ENCODE assay signal across 24 mouse cellular contexts in the genomic region with DNA sequence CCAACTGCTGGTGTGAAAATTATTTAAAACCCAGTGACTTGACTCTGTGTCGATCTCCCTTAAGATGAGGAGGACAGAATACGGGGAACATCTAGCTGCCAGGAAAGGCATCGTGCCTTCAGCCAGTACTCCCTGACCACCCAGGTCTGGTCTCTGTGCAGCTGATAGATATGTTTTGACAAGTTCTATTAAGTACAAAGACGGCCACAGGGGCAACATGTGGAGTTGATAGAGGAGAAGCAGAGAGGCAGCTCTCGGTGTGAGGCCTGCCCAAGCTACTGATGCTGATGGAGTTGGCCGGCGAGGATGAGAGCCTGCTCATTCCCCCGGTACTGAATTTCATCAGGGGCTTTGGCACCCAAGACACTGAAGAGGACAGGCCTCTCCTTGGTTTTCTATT.
DNase-seq lines count a peak whose midpoint lies in the region; ATAC-seq and TF ChIP-seq lines count a peak whose summit lies in the region.
"Had no signal": no experiment of that assay in that cellular context is flagged by ENCODE, and none has a peak within 500 bp of the region (broad histone marks: within the 10 kb centered on the region; RNA-seq: fewer than 3 reads in every experiment).

No protein-coding gene starts in this region.

- no peak for ATAC-seq in embryonic facial prominence, embryonic 11.5 days (replicated peaks; ENCODE audit: insufficient number of reproducible peaks, low FRiP score, low TSS enrichment, low read depth)
- ATAC-seq in forebrain, embryonic 15.5 days (replicated peaks) = no peak
- no peak for ATAC-seq in liver, postnatal 0 days
- ATAC-seq in granulocyte monocyte progenitor cell, adult 5-6 weeks (replicated peaks; ENCODE audit: poor library complexity, severe bottlenecking) = no peak
- ATAC-seq: CD4-positive, CD25-positive, alpha-beta regulatory T cell, adult 4 months; intestine, embryonic 15.5 days had no signal

- WGBS in embryonic facial prominence, embryonic 11.5 days = 34% methylated on average over 8 of the region's 8 CpGs
- 61% methylated on average over 8 of the region's 8 CpGs for WGBS in forebrain, embryonic 15.5 days
- 88% methylated on average over 8 of the region's 8 CpGs for WGBS in liver, postnatal 0 days (ENCODE audit: insufficient replicate concordance)

- H3K4me1 ChIP-seq in embryonic facial prominence, embryonic 11.5 days (ENCODE audit: control insufficient read depth, insufficient read depth, low read length) = no peaks in the 10 kb centered on the region
- H3K4me1 ChIP-seq in forebrain, embryonic 15.5 days = peaks cover 10% of the 10 kb centered on the region
- no peaks in the 10 kb centered on the region for H3K4me1 ChIP-seq in liver, postnatal 0 days (ENCODE audit: insufficient read depth)
- H3K4me1 ChIP-seq: heart, embryonic 12.5 days; heart, embryonic 15.5 days; intestine, embryonic 15.5 days had no signal

- no peak for TF ChIP-seq CTCF in liver, postnatal 0 days (IDR thresholded peaks at IDR 0.05; ENCODE audit: low read depth)

- no peak overlapping the region for H3K27ac ChIP-seq in embryonic facial prominence, embryonic 11.5 days (replicated peaks; ENCODE audit: low read depth, low read length)
- no peak overlapping the region for H3K27ac ChIP-seq in forebrain, embryonic 15.5 days (replicated peaks)
- H3K27ac ChIP-seq in liver, postnatal 0 days (ENCODE audit: low read depth) = no peak overlapping the region
- H3K27ac ChIP-seq: embryonic facial prominence, embryonic 12.5 days; heart, embryonic 15.5 days; hindbrain, embryonic 10.5 days; hindbrain, embryonic 13.5 days; intestine, embryonic 15.5 days had no signal

- no peak overlapping the region for H3K9ac ChIP-seq in embryonic facial prominence, embryonic 11.5 days (replicated peaks; ENCODE audit: low read length)
- no peak overlapping the region for H3K9ac ChIP-seq in forebrain, embryonic 15.5 days (replicated peaks)
- H3K9ac ChIP-seq in liver, postnatal 0 days (replicated peaks) = no peak overlapping the region
- H3K9ac ChIP-seq: embryonic facial prominence, embryonic 12.5 days; heart, embryonic 12.5 days; heart, embryonic 15.5 days; hindbrain, embryonic 13.5 days; intestine, embryonic 15.5 days had no signal

- no peak overlapping the region for H3K4me3 ChIP-seq in embryonic facial prominence, embryonic 11.5 days (ENCODE audit: low read depth, low read length)
- H3K4me3 ChIP-seq in forebrain, embryonic 15.5 days = no peak overlapping the region
- H3K4me3 ChIP-seq in liver, postnatal 0 days (ENCODE audit: low read depth, low read length) = no peak overlapping the region
- H3K4me3 ChIP-seq: embryonic facial prominence, embryonic 12.5 days; heart, embryonic 12.5 days; heart, embryonic 15.5 days; hindbrain, embryonic 10.5 days; hindbrain, embryonic 13.5 days; intestine, embryonic 15.5 days had no signal

- no peak for TF ChIP-seq EP300 in liver, postnatal 0 days (IDR thresholded peaks at IDR 0.05; ENCODE audit: low read depth)

- H3K27me3 ChIP-seq in embryonic facial prominence, embryonic 11.5 days (ENCODE audit: control insufficient read depth, insufficient read depth, low read length) = no peaks in the 10 kb centered on the region
- H3K27me3 ChIP-seq in forebrain, embryonic 15.5 days = no peaks in the 10 kb centered on the region
- H3K27me3 ChIP-seq in liver, postnatal 0 days (ENCODE audit: insufficient read depth, low read length) = no peaks in the 10 kb centered on the region
- H3K27me3 ChIP-seq: heart, embryonic 12.5 days; heart, embryonic 15.5 days; hindbrain, embryonic 13.5 days; intestine, embryonic 15.5 days had no signal

- no peaks in the 10 kb centered on the region for H3K9me3 ChIP-seq in embryonic facial prominence, embryonic 11.5 days (replicated peaks; ENCODE audit: control insufficient read depth, low read length)
- H3K9me3 ChIP-seq in forebrain, embryonic 15.5 days = no peaks in the 10 kb centered on the region
- H3K9me3 ChIP-seq in liver, postnatal 0 days (ENCODE audit: low read length) = no peaks in the 10 kb centered on the region
- H3K9me3 ChIP-seq: embryonic facial prominence, embryonic 12.5 days; heart, embryonic 12.5 days; heart, embryonic 15.5 days; hindbrain, embryonic 10.5 days; hindbrain, embryonic 13.5 days; intestine, embryonic 15.5 days had no signal

- no peak overlapping the region for H3K4me2 ChIP-seq in embryonic facial prominence, embryonic 11.5 days (ENCODE audit: low read depth, low read length)
- no peak overlapping the region for H3K4me2 ChIP-seq in forebrain, embryonic 15.5 days (replicated peaks)
- H3K4me2 ChIP-seq in liver, postnatal 0 days (ENCODE audit: low read depth, low read length) = no peak overlapping the region
- H3K4me2 ChIP-seq: embryonic facial prominence, embryonic 12.5 days; heart, embryonic 12.5 days; heart, embryonic 15.5 days; hindbrain, embryonic 13.5 days; intestine, embryonic 15.5 days had no signal

- peak; percentile 13 to 20 for DNase-seq in layer of hippocampus, postnatal 10 days (ENCODE audit: low spot score in 2 of 2)
- no peak for DNase-seq in layer of hippocampus, adult 9-10 months (ENCODE audit: low spot score)
- DNase-seq in embryo, embryonic 11 days = peak; percentile 34
- DNase-seq in embryonic facial prominence, embryonic 11.5 days (ENCODE audit: low spot score) = peak; percentile 75
- peak; percentile 51 for DNase-seq in retina, embryonic 14.5 days (ENCODE audit: low spot score)
- DNase-seq in liver, postnatal 0 days = no peak
- DNase-seq: adrenal gland, adult 2 months; adrenal gland, postnatal 14 days; cerebellum, adult 11 months; cerebellum, adult 2 months; cerebellum, adult 9-11 months; cerebellum, postnatal 25 days; gastrocnemius, postnatal 25 days; heart, postnatal 10 days; heart, postnatal 36 days had no signal

- no peaks in the 10 kb centered on the region for H3K36me3 ChIP-seq in embryonic facial prominence, embryonic 11.5 days (replicated peaks; ENCODE audit: control insufficient read depth, insufficient read depth, low read depth, low read length)
- H3K36me3 ChIP-seq in forebrain, embryonic 15.5 days = no peaks in the 10 kb centered on the region
- H3K36me3 ChIP-seq in liver, postnatal 0 days (replicated peaks; ENCODE audit: insufficient read depth, low read length) = no peaks in the 10 kb centered on the region
- H3K36me3 ChIP-seq: embryonic facial prominence, embryonic 12.5 days; heart, embryonic 12.5 days; heart, embryonic 15.5 days; hindbrain, embryonic 10.5 days; hindbrain, embryonic 13.5 days; intestine, embryonic 15.5 days had no signal

Comparison
In these comparisons a context has a peak if more than half of its experiments do, and no peak if none do; other contexts are left out.
1. DNase-seq: peak in layer of hippocampus, postnatal 10 days (2 of 2), embryo, embryonic 11 days (single experiment), embryonic facial prominence, embryonic 11.5 days (single experiment) and retina, embryonic 14.5 days (single experiment); none in layer of hippocampus, adult 9-10 months (single experiment) and liver, postnatal 0 days (single experiment).